In the genomic region with DNA sequence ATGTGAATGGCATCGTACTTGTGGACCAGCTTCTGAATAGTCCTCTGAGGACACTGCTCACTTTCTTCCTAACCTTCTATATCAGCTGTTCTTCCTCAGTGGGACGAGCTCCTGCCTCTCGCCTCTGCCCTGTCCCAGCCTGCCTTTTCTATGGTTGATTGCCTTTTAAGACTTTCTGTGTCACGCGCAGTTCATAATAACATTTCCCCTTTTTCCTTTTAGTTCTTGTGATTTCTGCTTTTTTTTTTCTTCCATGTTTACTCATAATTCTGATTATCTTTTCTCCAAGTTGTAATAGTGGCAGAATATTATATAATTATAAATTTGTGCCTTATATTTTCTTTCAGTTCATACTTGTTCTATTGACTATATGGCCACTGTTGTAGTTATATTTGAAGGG, we compare ENCODE assay signal across 19 mouse cellular contexts.
"Had no signal": no experiment of that assay in that cellular context is flagged by ENCODE, and none has a peak within 500 bp of the region (broad histone marks: within the 10 kb centered on the region; RNA-seq: fewer than 3 reads in every experiment).

No protein-coding gene starts in this region.

- H3K9ac ChIP-seq: liver, embryonic 13.5 days; liver, embryonic 15.5 days; liver, postnatal 0 days; lung, embryonic 15.5 days; midbrain, embryonic 12.5 days; neural tube, embryonic 13.5 days; neural tube, embryonic 15.5 days; stomach, embryonic 15.5 days had no signal

- H3K9me3 ChIP-seq: liver, embryonic 13.5 days; liver, embryonic 15.5 days; lung, embryonic 15.5 days; midbrain, embryonic 12.5 days; neural tube, embryonic 13.5 days; neural tube, embryonic 15.5 days; stomach, embryonic 15.5 days had no signal

- DNase-seq: liver, embryonic 13.5 days; liver, postnatal 0 days; lung, adult 2 months; lung, postnatal 14 days; lung, postnatal 36 days; midbrain, embryonic 14.5 days; right cerebral cortex, postnatal 14 days; thymus, adult 2 months; thymus, postnatal 25 days had no signal

- H3K27me3 ChIP-seq: liver, embryonic 13.5 days; lung, embryonic 15.5 days; neural tube, embryonic 13.5 days; neural tube, embryonic 15.5 days; stomach, embryonic 15.5 days had no signal

- H3K27ac ChIP-seq: liver, embryonic 13.5 days; liver, embryonic 15.5 days; lung, embryonic 15.5 days; midbrain, embryonic 12.5 days; neural tube, embryonic 13.5 days; neural tube, embryonic 15.5 days; stomach, embryonic 15.5 days; stomach, postnatal 0 days had no signal

- ATAC-seq: liver, postnatal 0 days; lung, postnatal 0 days; midbrain, embryonic 16.5 days had no signal

- H3K4me3 ChIP-seq: liver, embryonic 13.5 days; liver, embryonic 15.5 days; lung, embryonic 15.5 days; midbrain, embryonic 12.5 days; myocyte; neural tube, embryonic 13.5 days; neural tube, embryonic 15.5 days; stomach, embryonic 15.5 days had no signal

- H3K4me2 ChIP-seq: lung, embryonic 15.5 days; midbrain, embryonic 12.5 days; neural tube, embryonic 13.5 days; neural tube, embryonic 15.5 days; stomach, embryonic 15.5 days had no signal

- H3K36me3 ChIP-seq: liver, embryonic 13.5 days; liver, embryonic 15.5 days; lung, embryonic 15.5 days; midbrain, embryonic 12.5 days; neural tube, embryonic 15.5 days; stomach, embryonic 15.5 days had no signal
